Mouse (Mus musculus): ENCODE data around the gene Scarf1.

- no peak for TF ChIP-seq TBP (conservative IDR thresholded peaks at IDR 0.05; ENCODE audit: low read depth, low read length)
- TF ChIP-seq MXI1 (IDR thresholded peaks at IDR 0.05; ENCODE audit: low read depth, low read length), result no peak
- no peak for TF ChIP-seq HCFC1 (IDR thresholded peaks at IDR 0.05; ENCODE audit: low read depth, low read length)
- no peak for TF ChIP-seq BHLHE40 (IDR thresholded peaks at IDR 0.05; ENCODE audit: low read depth, low read length)
- no peak for TF ChIP-seq POLR2A (IDR thresholded peaks at IDR 0.05; ENCODE audit: low read depth, low read length)
- TF ChIP-seq E2F4 (IDR thresholded peaks at IDR 0.05; ENCODE audit: insufficient replicate concordance, low read depth, low read length), result no peak
- no peak for TF ChIP-seq MEF2A (IDR thresholded peaks at IDR 0.05; ENCODE audit: borderline replicate concordance, low read depth, low read length)
- no peak for TF ChIP-seq CTCF (conservative IDR thresholded peaks at IDR 0.05 in 1 of 2, IDR thresholded peaks at IDR 0.05 in 1 of 2; ENCODE audit: low read depth in 2 of 2, low read length in 2 of 2)
- no peak for TF ChIP-seq EP300 (IDR thresholded peaks at IDR 0.05; ENCODE audit: low read length)
- TF ChIP-seq CHD2 (IDR thresholded peaks at IDR 0.05; ENCODE audit: low read length), result no peak
Observed at GRCm38 (mm10) chr11:75509741-75510626, 3.4 kb upstream of the Scarf1 start, which contains the start of gene Rilp.

Measured in CH12.LX (cell line).